Mouse (Mus musculus) heart, postnatal 14 days (tissue): ENCODE results near the gene Gsg1l. TPM values are rescaled to one million over a fixed set of nuclear protein-coding genes. Genes with fewer than 3 reads are reported as not detected.

Source experiments
- DNase-seq, 2 experiments: peaks; one replicate each; pipeline ENCODE4 v3.0.0; 2021 to 2022
- intact Hi-C: fragments of 180-260 bp; cut with DNase I; formaldehyde crosslinking; loops from one replicate; pipeline ENCODE4 v1.15.1; 2025
- total RNA-seq, 2 experiments: library from RNA; stranded (reverse); gene quantifications; 2 replicates each; pipeline ENCODE4 v1.2.3; 2021

Gsg1l gene
- total RNA-seq, 2 experiments from 2014 or later, result 10.3 to 10.7 TPM

DNA sequence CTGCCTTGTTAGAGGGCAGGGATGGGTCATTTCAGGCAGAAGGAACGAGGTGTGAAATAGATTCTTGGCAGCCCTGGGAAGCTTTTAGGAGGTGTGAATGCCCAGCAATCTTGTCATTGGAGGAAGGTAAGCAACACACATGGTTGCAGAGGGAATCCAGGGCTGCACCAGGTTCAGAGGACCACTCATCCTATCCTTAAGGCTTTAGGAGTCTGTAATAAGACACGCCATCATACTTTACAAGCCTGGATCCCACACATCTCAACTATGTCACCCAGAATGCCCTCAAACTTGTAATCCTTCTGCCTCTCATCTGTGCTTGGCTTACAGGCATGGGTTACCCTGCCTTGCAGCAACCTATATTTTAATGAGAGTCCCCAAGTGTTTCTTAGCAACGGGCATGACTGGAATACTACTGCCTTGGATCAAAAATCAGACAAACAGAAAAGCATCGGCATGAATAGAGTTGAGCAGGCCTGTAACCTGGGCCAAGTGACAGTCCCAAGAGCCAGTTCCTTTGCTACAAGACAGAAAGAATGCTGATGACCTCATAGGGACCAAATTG lies 196.0 kb downstream of the Gsg1l start:
- no peak for DNase-seq
- intact Hi-C loops, result no loop called here

DNA sequence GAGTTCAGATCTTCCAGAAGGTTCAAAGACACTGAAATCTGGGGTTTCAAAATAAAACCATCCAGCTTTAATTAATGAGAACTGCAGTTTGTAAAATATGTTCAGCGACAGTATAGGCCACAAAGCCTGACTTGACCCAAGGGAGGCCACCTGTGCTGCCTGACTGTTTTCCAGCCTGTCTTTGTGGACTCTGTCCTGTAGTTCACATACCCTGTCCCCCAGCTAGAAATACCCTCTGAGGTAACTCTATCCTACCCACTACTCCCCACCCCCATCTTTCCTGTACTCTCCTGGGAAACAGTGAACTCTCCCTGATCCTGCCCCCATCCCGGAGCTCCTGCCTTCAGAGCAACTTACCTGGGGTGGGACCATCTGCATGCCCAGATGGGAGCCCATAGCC lies 199.0 kb downstream of the Gsg1l start:
- no peak for DNase-seq
- intact Hi-C loops, result no loop called here

DNA sequence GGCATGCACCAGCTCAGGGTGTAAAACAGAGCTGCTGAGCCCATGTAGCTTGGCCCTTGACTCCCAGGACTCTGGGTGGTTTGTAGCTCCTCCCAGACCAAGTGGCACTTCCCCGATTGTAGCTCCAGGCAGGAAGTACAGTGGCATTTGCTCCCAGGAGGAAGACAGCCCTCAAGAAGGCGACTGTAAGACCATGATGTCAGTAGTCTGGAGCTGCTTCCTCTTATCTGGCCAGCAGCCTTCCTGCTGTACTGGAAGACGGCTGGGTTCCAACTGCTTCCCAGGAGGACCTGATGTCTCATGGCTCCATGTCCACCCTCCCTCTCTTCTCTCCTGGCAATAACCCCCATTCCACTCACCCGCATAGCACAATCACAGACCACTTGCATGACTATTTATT lies 204.2 kb downstream of the Gsg1l start:
- DNase-seq, result peak in 1 of 2 experiments; percentile 51

DNA sequence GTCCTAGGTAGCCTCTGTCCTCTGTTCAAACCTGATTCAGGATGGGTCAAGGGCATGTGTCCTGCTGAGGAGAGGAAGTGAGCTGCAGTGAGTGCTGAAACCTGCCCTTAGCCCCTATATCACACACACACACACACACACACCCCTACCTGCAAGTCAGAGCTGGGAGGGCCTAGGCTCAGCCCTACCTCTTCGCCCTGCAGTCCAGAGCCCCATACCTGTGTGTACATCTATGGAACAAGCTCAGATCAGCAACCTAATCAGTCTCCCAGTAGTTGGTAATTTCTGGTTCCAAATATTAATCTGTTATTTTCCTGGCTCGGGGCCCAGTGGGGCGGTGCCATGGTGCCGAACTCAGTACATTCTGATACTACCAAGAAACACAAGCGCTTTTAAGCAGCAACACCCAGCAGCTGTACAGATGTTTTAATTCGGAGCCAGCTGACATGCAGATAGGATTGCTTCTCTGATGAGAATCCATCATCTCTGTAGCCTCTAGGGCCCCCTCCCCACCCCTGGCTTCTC lies 208.2 kb downstream of the Gsg1l start:
- no peak for DNase-seq
- intact Hi-C loops, result no loop called here

More for the DNA sequence above, 204.2 kb downstream of the Gsg1l start:
- intact Hi-C loops, result no loop called here

- intact Hi-C loops, result no loop called here
- DNase-seq, result no peak
These were observed 209.3 kb downstream of the Gsg1l start for GRCm38 (mm10) chr7:125872874-125873273.

DNA sequence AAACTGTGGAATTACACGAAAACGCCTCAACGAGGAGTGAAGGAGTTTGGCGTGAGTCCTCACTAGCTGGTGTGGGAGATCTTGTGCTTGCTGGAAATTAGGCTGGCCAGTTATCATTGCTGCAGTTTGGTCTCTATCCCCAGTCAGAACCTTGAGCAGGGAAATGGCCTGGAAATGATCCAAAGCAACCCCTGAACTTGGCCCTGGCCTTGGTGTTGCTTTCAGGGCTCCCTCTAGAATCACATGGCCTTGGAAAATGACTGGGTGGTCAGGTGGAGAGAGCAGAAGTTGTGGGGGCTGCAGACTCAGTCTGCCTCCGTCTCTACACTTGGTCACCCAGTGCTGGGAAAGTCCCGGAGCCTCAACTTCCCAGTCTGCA lies 210.0 kb downstream of the Gsg1l start:
- intact Hi-C loops, result no loop called here
- no peak for DNase-seq

DNA sequence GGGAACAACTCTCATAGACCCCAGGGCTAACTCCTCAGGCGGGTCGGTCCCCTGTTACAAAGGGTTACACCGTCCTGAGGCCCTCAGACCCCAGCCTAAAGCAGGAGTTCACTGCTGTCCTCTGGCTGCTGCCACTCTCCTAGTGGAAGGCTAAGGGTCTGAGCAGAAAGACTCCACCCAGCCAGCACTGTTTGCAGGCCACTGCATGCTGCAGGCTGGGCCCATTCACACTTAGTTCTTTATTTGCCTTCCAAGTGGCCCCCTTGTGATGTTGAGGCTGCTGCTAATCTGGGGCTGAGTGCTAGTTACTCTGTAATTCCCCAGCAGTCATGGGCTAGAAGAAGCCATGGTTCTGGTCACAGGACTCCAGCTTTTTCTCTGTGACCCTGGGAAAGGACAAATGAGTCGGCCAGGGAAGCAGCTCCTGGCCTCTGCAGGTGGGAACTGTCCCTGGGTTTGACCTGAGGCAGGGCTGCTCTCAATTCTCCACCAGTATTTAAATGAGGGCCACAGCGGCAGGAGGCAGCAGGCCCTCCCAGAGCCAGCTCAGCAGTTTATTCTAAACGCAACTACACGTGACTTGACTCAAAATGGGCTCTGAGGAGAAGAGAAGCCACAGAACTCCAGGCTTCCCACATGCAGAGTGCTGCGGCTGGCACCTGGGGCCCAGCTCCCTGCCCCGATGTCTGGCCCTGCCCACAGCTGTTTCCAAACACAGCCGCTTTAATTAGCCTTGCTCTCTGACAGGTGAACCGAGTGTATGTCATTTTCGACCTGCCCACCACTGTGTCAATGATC lies 210.6 kb downstream of the Gsg1l start:
- no peak for DNase-seq
- intact Hi-C loops, result no loop called here

- intact Hi-C loops, result no loop called here
- DNase-seq, result peak in 1 of 2 experiments; percentile 30
These were observed 213.6 kb downstream of the Gsg1l start for GRCm38 (mm10) chr7:125868570-125868969.

DNA sequence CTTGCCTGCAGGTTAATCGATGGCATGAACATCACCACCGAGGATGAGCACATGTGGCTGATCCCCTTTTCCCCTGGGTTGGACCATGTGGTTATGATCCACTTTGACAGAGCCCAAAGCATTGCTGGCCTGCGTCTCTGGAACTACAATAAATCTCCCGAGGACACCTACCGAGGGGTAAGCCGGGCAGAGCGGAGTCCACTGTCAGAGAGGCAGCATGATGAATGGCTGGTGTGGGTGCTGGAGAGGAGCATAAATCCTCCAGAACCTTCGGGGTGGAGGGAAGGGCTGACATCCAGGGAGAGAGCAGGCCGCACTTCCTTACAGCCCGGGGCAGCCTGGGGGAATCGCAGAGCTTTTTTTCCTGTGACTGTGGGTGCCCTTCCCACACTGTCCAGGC lies 217.0 kb downstream of the Gsg1l start:
- intact Hi-C loops, result no loop called here
- no peak for DNase-seq

- intact Hi-C loops, result no loop called here
These were observed 218.2 kb downstream of the Gsg1l start for GRCm38 (mm10) chr7:125864026-125864425.

DNA sequence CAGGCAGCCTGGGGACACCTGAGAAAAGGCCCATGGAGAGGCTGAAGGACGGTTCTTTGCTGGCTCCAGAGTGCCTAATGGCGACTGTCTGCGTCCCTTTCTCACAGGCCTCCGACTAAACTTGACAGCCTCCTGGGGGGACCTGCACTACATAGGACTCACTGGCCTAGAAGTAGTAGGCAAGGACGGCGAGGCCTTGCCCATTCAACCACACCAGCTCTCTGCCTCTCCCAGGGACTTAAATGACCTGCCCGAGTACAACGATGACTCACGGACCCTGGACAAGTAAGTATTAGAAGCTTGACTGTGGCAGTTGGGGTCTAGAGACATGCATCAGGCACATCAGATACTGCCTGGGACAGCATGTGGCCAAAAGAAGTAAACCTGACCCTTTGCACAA lies 221.8 kb downstream of the Gsg1l start:
- intact Hi-C loops, result no loop called here
- DNase-seq, result no peak

More at GRCm38 (mm10) chr7:125864026-125864425, 218.2 kb downstream of the Gsg1l start:
- no peak for DNase-seq

GRCm38 (mm10) chr7:125859564-125859963 lies 222.6 kb downstream of the Gsg1l start:
- no peak for DNase-seq
- intact Hi-C loops, result no loop called here

GRCm38 (mm10) chr7:125847528-125847866 lies 234.7 kb downstream of the Gsg1l start:
- no peak for DNase-seq
- intact Hi-C loops, result no loop called here

- intact Hi-C loops, result no loop called here
- peak; percentile 18 to 52 for DNase-seq
These were observed 235.2 kb downstream of the Gsg1l start for GRCm38 (mm10) chr7:125846866-125847527.

- intact Hi-C loops, result no loop called here
- DNase-seq, result no peak
These were observed 236.6 kb downstream of the Gsg1l start for GRCm38 (mm10) chr7:125845611-125846010.

- intact Hi-C loops, result no loop called here
- no peak for DNase-seq
These were observed 244.0 kb downstream of the Gsg1l start for GRCm38 (mm10) chr7:125838078-125838742.

DNA sequence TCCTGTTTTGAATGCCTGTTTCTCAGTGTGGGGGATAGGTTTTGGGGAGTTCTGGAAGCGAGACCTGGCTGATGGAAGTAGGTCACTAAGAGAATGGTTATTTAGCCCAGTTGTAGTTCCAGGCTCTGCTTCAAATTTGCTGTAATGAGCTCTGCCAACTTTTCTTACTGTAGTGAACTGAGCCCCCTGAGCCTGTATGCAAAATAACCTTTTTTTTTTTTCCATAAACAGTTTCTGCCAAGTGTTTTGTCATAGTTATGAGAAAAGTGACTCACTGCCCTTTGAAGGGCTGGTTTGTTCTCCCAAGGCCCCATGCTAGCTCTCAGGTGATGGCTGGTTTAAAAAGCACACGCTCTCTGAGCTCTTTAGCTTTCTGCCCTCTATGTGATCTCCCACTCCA lies 248.7 kb downstream of the Gsg1l start:
- DNase-seq, result no peak
- intact Hi-C loops, result no loop called here

DNA sequence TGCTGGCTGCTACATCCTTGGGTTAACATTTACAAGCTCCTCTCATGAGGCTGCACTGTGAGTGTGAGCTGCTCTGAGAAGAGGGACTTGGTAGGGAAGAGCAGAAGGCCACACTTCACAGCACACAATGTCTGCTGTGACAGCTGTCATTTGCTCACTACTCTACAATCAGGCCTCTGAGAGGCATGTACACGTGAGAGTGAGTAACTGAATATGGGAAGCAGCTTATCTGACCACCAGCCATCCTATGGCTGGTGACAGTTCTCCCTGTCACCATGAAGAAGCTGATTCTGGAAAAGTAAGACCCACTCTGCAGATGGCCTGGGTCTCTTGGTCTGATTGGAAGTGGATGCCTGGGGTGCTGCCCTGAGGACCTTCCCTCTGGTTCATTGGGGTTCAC lies 249.4 kb downstream of the Gsg1l start:
- no peak for DNase-seq
- intact Hi-C loops, result no loop called here

DNA sequence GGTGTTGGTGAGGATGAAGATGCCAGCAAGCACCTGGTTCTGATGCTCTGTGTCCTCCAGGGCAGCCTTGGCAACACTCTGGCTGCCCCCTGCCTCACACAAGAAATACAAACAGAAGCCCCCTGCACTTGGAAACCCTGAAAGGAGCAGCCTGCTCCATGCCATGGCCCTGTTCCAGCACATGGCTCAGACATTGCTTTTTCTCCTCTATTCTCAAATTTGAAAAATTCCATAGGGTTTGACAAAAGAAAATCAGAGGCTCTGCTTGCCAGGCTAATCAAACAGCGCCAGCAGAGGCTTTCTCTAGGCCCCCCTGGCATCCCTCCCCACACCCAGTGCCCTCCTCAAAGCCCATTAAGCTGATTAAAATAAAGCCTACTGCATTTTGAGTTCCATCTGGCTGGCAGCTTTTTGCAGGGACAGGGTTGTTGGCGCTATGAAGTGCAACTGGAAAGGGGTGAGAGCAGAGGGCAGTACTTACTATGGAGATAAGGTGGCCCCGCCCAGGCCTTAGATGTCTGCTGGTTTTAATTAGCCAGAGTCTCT lies 253.0 kb downstream of the Gsg1l start:
- DNase-seq, result peak in 1 of 2 experiments; percentile 37
- intact Hi-C loops, result no loop called here

DNA sequence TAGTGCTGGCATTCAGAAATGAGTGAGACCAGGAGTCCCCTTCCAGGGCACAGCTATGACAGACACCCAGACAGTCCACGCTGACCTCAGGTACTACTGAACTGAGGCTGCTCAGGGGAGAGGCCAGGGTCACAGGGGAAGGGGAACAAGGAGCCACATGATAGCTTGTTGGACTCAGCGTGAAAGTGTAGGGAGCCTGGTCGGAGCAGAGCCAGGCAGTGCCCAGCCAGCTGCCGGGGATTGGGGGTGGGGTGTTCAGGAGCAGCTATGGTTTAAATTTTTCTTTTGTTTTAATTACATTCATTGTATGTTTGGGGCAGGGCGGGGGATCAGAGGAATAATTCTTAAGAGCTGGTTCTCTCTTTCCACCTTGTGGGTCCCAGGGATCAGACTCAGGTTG lies 253.7 kb downstream of the Gsg1l start:
- intact Hi-C loops, result no loop called here
- no peak for DNase-seq
